Mouse (Mus musculus) MEL (cell line): Measurements from ENCODE around the gene Qars.
A peak's percentile ranks its signal among the peaks of the same experiment; 100 is the strongest.

Source experiments
- CTCF ChIP-seq, 3 experiments: IDR thresholded peaks in 2 of 3; conservative IDR thresholded peaks in 1 of 3; 2 replicates each; pipeline ENCODE4 v1.5.1; 2011 to 2012; ENCODE audit warnings: low read length in 3 of 3, low read depth in 2 of 3, mild to moderate bottlenecking in 2 of 3, improper control_type of control experiment in 1 of 3, inconsistent platforms in 1 of 3, mixed read lengths in 1 of 3, moderate library complexity in 1 of 3; ENCODE audit not compliant: control insufficient read depth in 1 of 3, insufficient read depth in 1 of 3, poor library complexity in 1 of 3, severe bottlenecking in 1 of 3
- EP300 ChIP-seq, 2 experiments: IDR thresholded peaks; 2 replicates each; pipeline ENCODE4 v1.6.1; 2011; ENCODE audit warnings: improper control_type of control experiment in 2 of 2, low read length in 2 of 2, low read depth in 1 of 2, mild to moderate bottlenecking in 1 of 2
- HCFC1 ChIP-seq: IDR thresholded peaks from 2 replicates; pipeline ENCODE4 v1.6.1; 2012; ENCODE audit warnings: low read depth, mild to moderate bottlenecking, inconsistent platforms, low read length, improper control_type of control experiment, moderate library complexity
- MAFK ChIP-seq: IDR thresholded peaks from 2 replicates; pipeline ENCODE4 v1.6.1; 2011; ENCODE audit warnings: low read depth, mild to moderate bottlenecking, low read length, improper control_type of control experiment, borderline replicate concordance
- MAX ChIP-seq: IDR thresholded peaks from 2 replicates; pipeline ENCODE4 v1.6.1; 2011; ENCODE audit warnings: low read length, improper control_type of control experiment
- MEF2A ChIP-seq: IDR thresholded peaks from 2 replicates; pipeline ENCODE4 v1.6.1; 2014; ENCODE audit warnings: low read depth, mild to moderate bottlenecking, inconsistent platforms, low read length, improper control_type of control experiment; ENCODE audit not compliant: poor library complexity, insufficient replicate concordance, severe bottlenecking; ENCODE audit errors: extremely low read depth
- NELFE ChIP-seq: IDR thresholded peaks from 2 replicates; pipeline ENCODE4 v1.6.1; 2011; ENCODE audit warnings: low read depth, low read length, improper control_type of control experiment
- NRF1 ChIP-seq: IDR thresholded peaks from 2 replicates; pipeline ENCODE4 v1.6.1; 2014; ENCODE audit warnings: low read depth, mild to moderate bottlenecking, inconsistent platforms, low read length, improper control_type of control experiment, moderate library complexity; ENCODE audit not compliant: poor library complexity, insufficient read depth, severe bottlenecking
- POLR2A ChIP-seq, 2 experiments: IDR thresholded peaks; 2 replicates each; pipeline ENCODE4 v1.6.1; 2011 to 2012; ENCODE audit warnings: low read length in 2 of 2, mild to moderate bottlenecking in 2 of 2, control low read depth in 1 of 2, improper control_type of control experiment in 1 of 2, low read depth in 1 of 2, moderate library complexity in 1 of 2; ENCODE audit not compliant: control insufficient read depth in 1 of 2, insufficient read depth in 1 of 2, poor library complexity in 1 of 2
- POLR2AphosphoS5 ChIP-seq: IDR thresholded peaks from 2 replicates; pipeline ENCODE4 v1.6.1; 2012; ENCODE audit warnings: low read depth, borderline replicate concordance, mild to moderate bottlenecking, inconsistent platforms, low read length, moderate library complexity, mixed read lengths
- USF1 ChIP-seq: IDR thresholded peaks from 2 replicates; pipeline ENCODE4 v1.6.1; 2014; ENCODE audit warnings: low read depth, mild to moderate bottlenecking, inconsistent platforms, low read length, improper control_type of control experiment, moderate library complexity

GRCm38 (mm10) chr9:108517931-108518332, 10.4 kb downstream of the Qars start:
- TF ChIP-seq USF1 (no peak), POLR2A (IDR thresholded peaks at IDR 0.05; ENCODE audit: control insufficient read depth in 1 of 2, insufficient read depth in 1 of 2, low read depth in 1 of 2, low read length in 2 of 2, poor library complexity in 1 of 2) (peak in 1 of 2 experiments; percentile 61; a peak in 2 of 4 replicates), NRF1 (no peak), NELFE (peak; percentile 46), MEF2A (no peak), EP300 (IDR thresholded peaks at IDR 0.05; ENCODE audit: low read depth in 1 of 2, low read length in 2 of 2) (peak in 1 of 2 experiments; percentile 52; a peak in 3 of 4 replicates), MAFK (no peak; the same call in 1 of the 2 replicates), HCFC1 (peak; percentile 85), CTCF (IDR thresholded peaks at IDR 0.05 in 2 of 3, conservative IDR thresholded peaks at IDR 0.05 in 1 of 3; ENCODE audit: control insufficient read depth in 1 of 3, insufficient read depth in 1 of 3, low read depth in 2 of 3, low read length in 3 of 3, poor library complexity in 1 of 3, severe bottlenecking in 1 of 3) (no peak), MAX (peak; percentile 70), POLR2AphosphoS5 (no peak)
